Mouse (Mus musculus) CH12.LX (cell line): ENCODE results near the gene Ubald2. TPM values are rescaled to one million over a fixed set of nuclear protein-coding genes. Genes with fewer than 3 reads are reported as not detected.

Experiments used
- DNase-seq: peaks from one replicate; pipeline ENCODE4 v3.0.0-alpha.2; 2013; ENCODE audit errors: extremely low read depth
- H3K27ac ChIP-seq: 2 replicates; pipeline ENCODE4 v1.5.1; 2012; ENCODE audit warnings: low read depth, mild to moderate bottlenecking, control low read depth, moderate library complexity; ENCODE audit not compliant: insufficient read depth
- H3K27me3 ChIP-seq: replicated peaks from 2 replicates; pipeline ENCODE3; 2012; ENCODE audit warnings: inconsistent platforms
- H3K36me3 ChIP-seq, 2 experiments: replicated peaks in 1 of 2; 2 replicates each; pipeline versions ENCODE3 to v1.6.1; 2012; ENCODE audit warnings: inconsistent platforms in 1 of 2, low read length in 1 of 2, mild to moderate bottlenecking in 1 of 2, mixed read lengths in 1 of 2, moderate library complexity in 1 of 2; ENCODE audit not compliant: control insufficient read depth in 1 of 2, insufficient read depth in 1 of 2
- H3K4me1 ChIP-seq, 2 experiments: 2 replicates each; pipeline ENCODE4 v1.6.1; 2012; ENCODE audit warnings: inconsistent platforms in 1 of 2, moderate library complexity in 1 of 2; ENCODE audit not compliant: insufficient read depth in 2 of 2, control insufficient read depth in 1 of 2
- H3K4me2 ChIP-seq: 2 replicates; pipeline ENCODE4 v1.6.1; 2012; ENCODE audit warnings: low read depth, mild to moderate bottlenecking, control low read depth; ENCODE audit not compliant: poor library complexity, insufficient read depth, severe bottlenecking
- H3K4me3 ChIP-seq, 3 experiments: fragments of 150-350 bp in 1 of 3; sonication (generic) in 1 of 3; replicated peaks in 1 of 3; 2 replicates each; pipeline versions ENCODE3 to v1.5.1; 2011 to 2012; ENCODE audit warnings: low read depth in 2 of 3, low read length in 2 of 3, mild to moderate bottlenecking in 2 of 3, moderate library complexity in 2 of 3, control low read depth in 1 of 3, improper control_type of control experiment in 1 of 3, inconsistent platforms in 1 of 3, mixed read lengths in 1 of 3; ENCODE audit not compliant: poor library complexity in 1 of 3
- H3K79me2 ChIP-seq: replicated peaks from 2 replicates; pipeline ENCODE4 v1.6.1; 2012; ENCODE audit warnings: mild to moderate bottlenecking, moderate library complexity; ENCODE audit not compliant: control insufficient read depth, poor library complexity, insufficient read depth, severe bottlenecking; ENCODE audit errors: extremely low read depth
- H3K9ac ChIP-seq: 2 replicates; pipeline ENCODE4 v1.6.1; 2012; ENCODE audit warnings: low read depth, mild to moderate bottlenecking, control low read depth, moderate library complexity; ENCODE audit not compliant: insufficient read depth
- H3K9me3 ChIP-seq: replicated peaks from 2 replicates; pipeline ENCODE3; 2012; ENCODE audit warnings: low read length, inconsistent platforms, mixed read lengths
- CHD1 ChIP-seq: IDR thresholded peaks from 2 replicates; pipeline ENCODE4 v1.6.1; 2012; ENCODE audit warnings: low read depth, low read length, improper control_type of control experiment, inconsistent platforms
- CHD2 ChIP-seq: IDR thresholded peaks from 2 replicates; pipeline ENCODE4 v1.6.1; 2011; ENCODE audit warnings: low read length, improper control_type of control experiment
- CTCF ChIP-seq, 2 experiments: IDR thresholded peaks in 1 of 2; conservative IDR thresholded peaks in 1 of 2; 2 replicates each; pipeline ENCODE4 v1.5.1; 2011 to 2012; ENCODE audit warnings: low read depth in 2 of 2, low read length in 2 of 2, improper control_type of control experiment in 1 of 2, inconsistent platforms in 1 of 2, mild to moderate bottlenecking in 1 of 2, moderate library complexity in 1 of 2
- ELF1 ChIP-seq: IDR thresholded peaks from 2 replicates; pipeline ENCODE4 v1.6.1; 2014; ENCODE audit warnings: low read depth, mild to moderate bottlenecking, inconsistent platforms, low read length, improper control_type of control experiment
- EP300 ChIP-seq: IDR thresholded peaks from 2 replicates; pipeline ENCODE4 v1.6.1; 2011; ENCODE audit warnings: low read length, improper control_type of control experiment
- ETS1 ChIP-seq: conservative IDR thresholded peaks from 2 replicates; pipeline ENCODE4 v1.6.1; 2012; ENCODE audit warnings: low read depth, mild to moderate bottlenecking, inconsistent platforms, low read length, improper control_type of control experiment, moderate library complexity
- HCFC1 ChIP-seq: IDR thresholded peaks from 2 replicates; pipeline ENCODE4 v1.6.1; 2012; ENCODE audit warnings: low read depth, mild to moderate bottlenecking, inconsistent platforms, low read length, improper control_type of control experiment
- IRF4 ChIP-seq: IDR thresholded peaks from 2 replicates; pipeline ENCODE4 v1.6.1; 2014; ENCODE audit warnings: low read depth, mild to moderate bottlenecking, inconsistent platforms, low read length, improper control_type of control experiment
- MAZ ChIP-seq: IDR thresholded peaks from 2 replicates; pipeline ENCODE4 v1.6.1; 2012; ENCODE audit warnings: low read depth, mild to moderate bottlenecking, inconsistent platforms, low read length, improper control_type of control experiment, moderate library complexity
- MEF2A ChIP-seq: IDR thresholded peaks from 2 replicates; pipeline ENCODE4 v1.6.1; 2014; ENCODE audit warnings: low read depth, mild to moderate bottlenecking, inconsistent platforms, low read length, improper control_type of control experiment, borderline replicate concordance
- MXI1 ChIP-seq: IDR thresholded peaks from 2 replicates; pipeline ENCODE4 v1.6.1; 2011; ENCODE audit warnings: mild to moderate bottlenecking, low read depth, low read length, improper control_type of control experiment
- MYC ChIP-seq: IDR thresholded peaks from 2 replicates; pipeline ENCODE4 v1.6.1; 2011; ENCODE audit warnings: low read depth, mild to moderate bottlenecking, improper control_type of control experiment, low read length
- POLR2A ChIP-seq: IDR thresholded peaks from 2 replicates; pipeline ENCODE4 v1.6.1; 2011; ENCODE audit warnings: low read depth, mild to moderate bottlenecking, improper control_type of control experiment, low read length
- RAD21 ChIP-seq: IDR thresholded peaks from 2 replicates; pipeline ENCODE4 v1.6.1; 2011; ENCODE audit warnings: low read depth, mild to moderate bottlenecking, low read length, improper control_type of control experiment, moderate library complexity
- SIN3A ChIP-seq: IDR thresholded peaks from 2 replicates; pipeline ENCODE4 v1.6.1; 2012; ENCODE audit warnings: low read length, improper control_type of control experiment, inconsistent platforms
- SMC3 ChIP-seq: IDR thresholded peaks from 2 replicates; pipeline ENCODE4 v1.6.1; 2011; ENCODE audit warnings: low read depth, low read length, improper control_type of control experiment
- TBP ChIP-seq: conservative IDR thresholded peaks from 2 replicates; pipeline ENCODE4 v1.6.1; 2011; ENCODE audit warnings: low read depth, low read length, improper control_type of control experiment
- USF1 ChIP-seq: IDR thresholded peaks from 2 replicates; pipeline ENCODE4 v1.6.1; 2014; ENCODE audit warnings: low read depth, mild to moderate bottlenecking, inconsistent platforms, low read length, improper control_type of control experiment
- USF2 ChIP-seq: conservative IDR thresholded peaks from 2 replicates; pipeline ENCODE4 v1.6.1; 2011; ENCODE audit warnings: low read depth, low read length, improper control_type of control experiment
- ZMIZ1 ChIP-seq: IDR thresholded peaks from 2 replicates; pipeline ENCODE4 v1.6.1; 2012; ENCODE audit warnings: low read depth, mild to moderate bottlenecking, inconsistent platforms, low read length, improper control_type of control experiment
- ZNF384 ChIP-seq: IDR thresholded peaks from 2 replicates; pipeline ENCODE4 v1.6.1; 2012; ENCODE audit warnings: low read depth, low read length, improper control_type of control experiment, inconsistent platforms
- dilution Hi-C: fragments of 300-500 bp; cut with MboI; formaldehyde crosslinking; loops from 2 replicates; pipeline ENCODE4 v1.14.3; 2020; ENCODE audit warnings: low sequenced_read_pairs; ENCODE audit not compliant: extremely low pct_unique_long_range_greater_than_20kb, extremely low pct_ligation_motif_present
- in situ Hi-C: fragments of 300-500 bp; cut with MboI; formaldehyde crosslinking; loops from 3 replicates; pipeline ENCODE4 v1.14.3; 2019; ENCODE audit warnings: low sequenced_read_pairs, low pct_ligation_motif_present, low pct_unique_long_range_greater_than_20kb, mixed read lengths
- polyA plus RNA-seq: library from polyadenylated mRNA; unstranded; fragments of >175 nt; gene quantifications from 2 replicates; pipeline ENCODE4 v1.2.1, GENCODE M21; 2012; ENCODE audit warnings: low read depth; ENCODE audit not compliant: insufficient read length
- total RNA-seq, 2 experiments: library from RNA; depleted of rRNA; stranded (reverse); fragments of 300-350 nt in 1 of 2; fragments of >200 nt in 1 of 2; gene quantifications; 2 replicates each; pipeline ENCODE4 v1.2.3; 2012 to 2014

Ubald2 gene
- total and polyA plus RNA-seq, 3 experiments = 228 to 436 (median 336) TPM

DNA sequence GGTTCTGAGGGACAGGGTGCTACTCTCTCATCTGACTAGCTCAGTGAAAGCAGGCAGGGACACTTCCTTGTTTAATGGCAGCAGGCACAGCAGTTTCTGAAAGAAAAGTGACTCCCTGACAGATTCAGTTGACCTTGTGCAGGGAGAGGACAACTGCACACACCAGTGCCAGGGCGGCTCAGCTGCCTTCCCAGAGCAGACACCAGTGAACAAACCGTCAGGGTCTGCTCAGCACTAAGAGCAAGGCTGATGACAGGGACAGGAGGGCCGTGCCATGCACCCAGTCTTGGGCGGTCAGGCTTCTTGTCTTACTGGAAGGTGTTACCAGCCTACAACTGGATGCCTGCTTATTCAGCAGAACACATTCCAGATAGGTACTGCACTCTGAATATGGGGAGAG lies 37.0 kb downstream of the Ubald2 start:
- Histone ChIP-seq H3K9ac (no peak overlapping the region), H3K27ac (no peak overlapping the region), H3K9me3 (no peaks in the 10 kb centered on the region), H3K36me3 (peaks cover 57 to 65% of the 10 kb centered on the region in 2 experiments), H3K27me3 (no peaks in the 10 kb centered on the region), H3K4me1 (no peaks in the 10 kb centered on the region), H3K79me2 (no peaks in the 10 kb centered on the region), H3K4me3 (no peak overlapping the region), H3K4me2 (no peak overlapping the region)
- TF ChIP-seq MXI1 (no peak), ZMIZ1 (no peak), IRF4 (no peak), SMC3 (no peak), USF1 (no peak), MEF2A (no peak), ZNF384 (no peak), TBP (no peak), CHD1 (no peak), MYC (no peak), MAZ (no peak), ETS1 (no peak), EP300 (no peak), POLR2A (no peak), HCFC1 (no peak), CHD2 (no peak), CTCF (conservative IDR thresholded peaks at IDR 0.05 in 1 of 2, IDR thresholded peaks at IDR 0.05 in 1 of 2; ENCODE audit: low read depth in 2 of 2, low read length in 2 of 2) (no peak), SIN3A (no peak)
- dilution Hi-C loops (no loop called here), in situ Hi-C loops (no loop called here)
- DNase-seq = no peak

DNA sequence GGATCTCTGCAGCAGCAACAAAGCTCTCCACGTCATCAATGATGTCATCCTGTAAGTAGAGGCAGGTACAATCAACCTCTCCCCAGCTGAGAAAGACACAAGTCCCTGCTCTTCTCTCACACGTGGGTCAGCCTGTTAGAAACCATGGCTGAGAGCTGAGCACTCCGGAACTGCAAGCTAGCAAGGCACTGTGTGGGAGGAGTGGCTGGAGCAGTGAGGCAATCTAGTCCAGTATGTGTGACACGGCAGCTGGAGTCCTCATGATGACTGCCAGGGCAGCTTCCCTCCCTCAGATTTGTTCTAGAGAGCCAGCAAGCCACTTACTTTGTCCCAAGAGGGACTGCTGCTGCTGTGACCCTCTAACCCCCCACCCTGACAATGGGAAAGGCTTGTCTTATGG lies 38.4 kb downstream of the Ubald2 start:
- no peaks in the 10 kb centered on the region for H3K9me3 ChIP-seq
- H3K4me3 ChIP-seq = no peak overlapping the region
- in situ Hi-C loops (no loop called here), dilution Hi-C loops (no loop called here)
- no peak for DNase-seq
- peaks cover 70 to 78% of the 10 kb centered on the region in 2 experiments for H3K36me3 ChIP-seq
- H3K4me1 ChIP-seq = no peaks in the 10 kb centered on the region
- TF ChIP-seq EP300 (no peak), ZNF384 (no peak), RAD21 (no peak), POLR2A (no peak), CHD2 (no peak), ETS1 (no peak), ELF1 (no peak), IRF4 (no peak), SMC3 (no peak), SIN3A (no peak), USF2 (no peak), TBP (no peak)
- no peak overlapping the region for H3K4me2 ChIP-seq
- H3K27ac ChIP-seq = no peak overlapping the region
- no peaks in the 10 kb centered on the region for H3K27me3 ChIP-seq
- no peaks in the 10 kb centered on the region for H3K79me2 ChIP-seq
- no peak overlapping the region for H3K9ac ChIP-seq
